Mouse (Mus musculus) spleen, adult 10 weeks (tissue): ENCODE data around the gene Olfr1076. TPM values are rescaled to one million over a fixed set of nuclear protein-coding genes. Genes with fewer than 3 reads are reported as not detected.

Experiments
- polyA plus RNA-seq: library from polyadenylated mRNA; stranded (reverse); fragments of 350-450 nt; fragmentation: Illumina TruSeq; extraction: RNeasy Lipid Tissue Mini Kit (QIAGEN cat#74804); gene quantifications from one replicate; pipeline ENCODE4 v1.2.3, GENCODE M21; 2015; ENCODE audit warnings: low replicate concordance; ENCODE audit not compliant: insufficient read depth

The Olfr1076 gene
- polyA plus RNA-seq: not detected

DNA sequence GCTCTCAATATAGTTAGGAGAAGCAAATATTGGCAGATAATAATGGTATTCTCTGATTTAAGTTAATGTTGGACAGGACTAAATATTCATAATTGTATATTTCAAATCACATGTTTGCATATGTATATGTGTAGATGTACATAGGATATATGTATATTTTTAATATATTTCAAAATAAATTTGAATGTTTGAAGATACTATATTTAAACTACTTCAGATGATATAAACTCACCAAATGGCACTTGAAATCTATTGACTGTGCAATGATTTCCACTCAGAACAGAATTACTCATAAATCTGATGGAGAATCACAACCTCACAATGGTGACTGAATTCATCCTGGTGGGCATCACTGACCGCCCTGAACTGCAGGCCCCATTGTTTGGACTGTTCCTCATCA is at the start of gene Olfr1076:
TSS of gene Olfr1076 (plus strand) at position 301 of the 400 bp plus-strand sequence.

DNA sequence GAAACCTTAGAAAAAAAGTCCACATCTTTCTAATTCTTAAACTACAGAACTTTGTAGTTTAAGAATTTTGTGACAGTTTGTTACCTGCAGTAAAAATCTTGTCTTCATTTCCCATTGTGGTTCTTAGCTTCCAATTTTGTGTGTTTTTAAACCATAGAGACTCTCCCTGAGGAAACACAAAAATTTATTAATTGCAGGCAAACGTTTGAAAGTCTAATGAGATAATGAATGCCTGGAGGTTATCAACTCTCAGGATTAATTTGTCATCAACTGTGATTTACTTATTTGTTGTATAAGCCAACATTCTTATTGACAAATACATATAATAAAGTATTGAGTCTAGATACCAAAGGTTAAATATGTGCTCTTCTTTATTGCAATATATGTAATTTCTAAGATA is 21.0 kb upstream of the Olfr1076 start, which contains the start of gene Olfr228:
TSS of gene Olfr228 (minus strand) at position 101 of the 400 bp plus-strand sequence.

GRCm38 (mm10) chr2:86542380-86542779 is 34.1 kb downstream of the Olfr1076 start, which contains the start of gene Olfr1079:
TSS of gene Olfr1079 (minus strand) at chr2:86542480.

DNA sequence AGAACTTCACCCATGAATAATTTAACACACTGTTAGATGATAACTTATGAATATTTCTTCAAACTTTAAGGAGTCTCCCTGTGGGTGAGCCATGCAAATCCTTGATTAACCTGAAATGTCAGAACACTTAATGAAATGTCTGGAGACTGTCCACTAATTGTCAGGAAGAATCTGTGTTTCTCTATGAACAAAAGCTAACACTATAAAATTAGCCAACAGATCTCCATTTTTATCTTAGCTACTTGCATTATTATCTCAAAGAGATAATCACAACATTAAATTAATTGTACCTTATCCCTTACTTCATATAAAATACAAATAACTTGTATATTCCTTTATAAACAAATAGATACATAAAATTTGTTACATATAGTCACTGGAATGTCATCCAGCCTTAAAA is 49.9 kb downstream of the Olfr1076 start, which contains the start of gene Olfr1080:
TSS of gene Olfr1080 (minus strand) at position 101 of the 400 bp plus-strand sequence.

Other genes starting within 250 kb of the Olfr1076 start
- not detected for gene Olfr1051, start 229.4 kb upstream of the Olfr1076 start, polyA plus RNA-seq
- gene Olfr1052, start 216.0 kb upstream of the Olfr1076 start, polyA plus RNA-seq: not detected
- not detected for gene Olfr1053, start 193.2 kb upstream of the Olfr1076 start, polyA plus RNA-seq
- gene Olfr1054, start 173.0 kb upstream of the Olfr1076 start, polyA plus RNA-seq: not detected
- not detected for gene Olfr1055, start 158.2 kb upstream of the Olfr1076 start, polyA plus RNA-seq
- gene Olfr1056, start 146.0 kb upstream of the Olfr1076 start, polyA plus RNA-seq: not detected
- gene Olfr1057, start 130.1 kb upstream of the Olfr1076 start, polyA plus RNA-seq: not detected
- gene Olfr1058, start 119.9 kb upstream of the Olfr1076 start, polyA plus RNA-seq: not detected
- gene Olfr1061, start 94.4 kb upstream of the Olfr1076 start, polyA plus RNA-seq: not detected
- gene Olfr1062, start 81.7 kb upstream of the Olfr1076 start, polyA plus RNA-seq: not detected
- not detected for gene Olfr1065, start 57.9 kb upstream of the Olfr1076 start, polyA plus RNA-seq
- not detected for gene Olfr1066, start 52.2 kb upstream of the Olfr1076 start, polyA plus RNA-seq
- gene Olfr228, start 21.1 kb upstream of the Olfr1076 start, polyA plus RNA-seq: not detected
- not detected for gene Olfr1079, start 34.0 kb downstream of the Olfr1076 start, polyA plus RNA-seq
- not detected for gene Olfr1080, start 49.8 kb downstream of the Olfr1076 start, polyA plus RNA-seq
- gene Olfr1082, start 90.5 kb downstream of the Olfr1076 start, polyA plus RNA-seq: not detected
- not detected for gene Olfr1084, start 131.3 kb downstream of the Olfr1076 start, polyA plus RNA-seq
- not detected for gene Olfr1085, start 153.6 kb downstream of the Olfr1076 start, polyA plus RNA-seq
- not detected for gene Olfr1086, start 171.6 kb downstream of the Olfr1076 start, polyA plus RNA-seq
- gene Olfr1087, start 189.9 kb downstream of the Olfr1076 start, polyA plus RNA-seq: not detected
- gene Olfr1089, start 225.2 kb downstream of the Olfr1076 start, polyA plus RNA-seq: not detected